ENCODE assay signal across 8 mouse cellular contexts in the genomic region with DNA sequence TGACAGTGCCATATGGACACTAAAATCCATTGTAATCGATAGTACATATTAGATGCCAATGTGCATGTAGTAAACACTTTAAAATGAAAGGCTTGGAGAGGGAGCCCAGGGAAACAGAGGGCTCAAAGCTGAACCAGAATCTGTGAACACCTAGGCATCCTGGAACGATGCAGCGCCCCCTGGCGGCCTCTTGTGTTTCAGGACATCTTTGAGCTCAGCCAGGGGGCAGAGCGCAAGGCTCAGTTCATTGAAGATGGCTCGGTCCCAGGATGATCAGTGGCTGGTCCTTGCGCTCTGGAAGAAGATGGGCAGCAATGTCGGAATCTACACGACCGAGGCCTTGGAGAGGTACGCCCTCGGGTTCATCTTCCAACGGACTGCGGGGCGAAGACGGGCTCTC. TPM values are rescaled to one million over a fixed set of nuclear protein-coding genes. Genes with fewer than 3 reads are reported as not detected.
A peak's percentile ranks its signal among the peaks of the same experiment; 100 is the strongest.
DNase-seq lines count a peak whose midpoint lies in the region; ATAC-seq and TF ChIP-seq lines count a peak whose summit lies in the region.
"Not testable (repeated sequence)": the region's sequence is repeated elsewhere in the genome, so short reads cannot be mapped to it uniquely, and the experiment has no call there.

TSS of gene Hbq1a (plus strand) at position 205 of the 400 bp plus-strand sequence.

- H3K27ac ChIP-seq in hindbrain, postnatal 0 days; lung, postnatal 0 days (ENCODE audit: low read length); olfactory bulb, adult 2 months (ENCODE audit: insufficient read depth, low read depth, low read length): not testable (repeated sequence)

- H3K4me1 ChIP-seq in hindbrain, postnatal 0 days (ENCODE audit: insufficient read depth, low read length); lung, postnatal 0 days (ENCODE audit: insufficient read depth, low read depth, low read length): not testable (repeated sequence)
- peaks cover 15% of the 10 kb centered on the region for H3K4me1 ChIP-seq in olfactory bulb, adult 2 months (ENCODE audit: control insufficient read depth, insufficient read depth, low read length)

- H3K4me2 ChIP-seq in hindbrain, postnatal 0 days (ENCODE audit: low read depth, low read length), result peak within 1 kb of the TSS; percentile 46
- not testable (repeated sequence) for H3K4me2 ChIP-seq in lung, postnatal 0 days (replicated peaks; ENCODE audit: low read depth, low read length)

- DNase-seq in R1 (ENCODE audit: low read depth, low spot score), result peak; percentile 47
- peak; percentile 34 to 42 for DNase-seq in gastrocnemius, adult 8-10 months (ENCODE audit: low spot score in 2 of 2)
- DNase-seq in hindbrain, postnatal 0 days (ENCODE audit: low spot score), result peak; percentile 72
- peak; percentile 38 to 41 for DNase-seq in layer of hippocampus, postnatal 36 days
- DNase-seq in lung, postnatal 0 days (ENCODE audit: low spot score), result peak; percentile 15
- DNase-seq in testis, postnatal 14 days (ENCODE audit: low spot score), result peak; percentile 62

- WGBS in hindbrain, postnatal 0 days, result 5% methylated on average over 16 of the region's 16 CpGs
- WGBS in lung, postnatal 0 days, result 6% methylated on average over 16 of the region's 16 CpGs
- 4% methylated on average over 16 of the region's 16 CpGs for WGBS in olfactory bulb, adult 2 months

- TF ChIP-seq EP300 in lung, postnatal 0 days (IDR thresholded peaks at IDR 0.05), result not testable (repeated sequence)

- not testable (repeated sequence) for H3K9me3 ChIP-seq in hindbrain, postnatal 0 days (ENCODE audit: low read length); lung, postnatal 0 days (ENCODE audit: low read length)

- peak; percentile 90 for TF ChIP-seq CTCF in hindbrain, postnatal 0 days (IDR thresholded peaks at IDR 0.05; ENCODE audit: low read depth)
- TF ChIP-seq CTCF in lung, postnatal 0 days (IDR thresholded peaks at IDR 0.05), result peak; percentile 83
- peak; percentile 66; the same call in 1 of the 2 replicates for TF ChIP-seq CTCF in olfactory bulb, adult 2 months (IDR thresholded peaks at IDR 0.05; ENCODE audit: insufficient read depth, low read depth, low read length)

- H3K27me3 ChIP-seq in hindbrain, postnatal 0 days (ENCODE audit: insufficient read depth, low read length); lung, postnatal 0 days (replicated peaks; ENCODE audit: insufficient read depth, low read length): not testable (repeated sequence)

- ATAC-seq in common myeloid progenitor, adult 5-6 weeks (replicated peaks; ENCODE audit: low read depth, poor library complexity, severe bottlenecking), result peak; percentile 59
- ATAC-seq in hindbrain, postnatal 0 days, result peak; percentile 78
- ATAC-seq in lung, postnatal 0 days, result peak; percentile 28

- not testable (repeated sequence) for TF ChIP-seq POLR2A in olfactory bulb, adult 2 months (IDR thresholded peaks at IDR 0.05; ENCODE audit: insufficient read depth, low read depth, low read length)

- H3K9ac ChIP-seq in hindbrain, postnatal 0 days (replicated peaks; ENCODE audit: low read length); lung, postnatal 0 days (replicated peaks; ENCODE audit: low read depth): not testable (repeated sequence)

- H3K36me3 ChIP-seq in hindbrain, postnatal 0 days (ENCODE audit: insufficient read depth, low read length); lung, postnatal 0 days (ENCODE audit: insufficient read depth, low read length): not testable (repeated sequence)

- H3K4me3 ChIP-seq in hindbrain, postnatal 0 days (ENCODE audit: low read length), result peak within 1 kb of the TSS; percentile 13; the same call in 1 of the 2 replicates
- H3K4me3 ChIP-seq in lung, postnatal 0 days (ENCODE audit: low read depth, low read length), result not testable (repeated sequence)
- H3K4me3 ChIP-seq in olfactory bulb, adult 2 months (ENCODE audit: insufficient read depth, low read depth, low read length), result 0 out of 2 replicates have a peak within 1 kb of the TSS, but pooled peaks have one; percentile 13

RNA-seq across cellular contexts. Expression of gene Hbq1a, which starts in this region (rescaled TPM):
- total RNA-seq in common myeloid progenitor, adult 5-6 weeks (2017), result not detected in 2 replicates
- not detected for total RNA-seq in gastrocnemius, adult 8-10 months (2022)
- total RNA-seq in hindbrain, postnatal 0 days (2014; rRNA removed), result 5.6 TPM in 1 of 2 replicates, not detected in the other
- 2.0 and 2.2 TPM in 2 replicates for polyA plus RNA-seq in hindbrain, postnatal 0 days (2015; fragmentation: Nextera tagmentation; extraction: Ambion mirVana)
- total RNA-seq in layer of hippocampus, postnatal 36 days (2021), result 1 to 10 TPM in 1 of 2 experiments, not detected in 1; 1.4 TPM
- 0.94 and 1.4 TPM in 2 replicates for polyA plus RNA-seq in lung, postnatal 0 days (2015; fragmentation: Nextera tagmentation; extraction: Ambion mirVana)
- polyA plus RNA-seq in olfactory bulb, adult 2 months (2012; ENCODE audit: insufficient read depth, insufficient read length, low replicate concordance, missing spikeins), result not detected in 2 replicates

Comparison
In these comparisons a context has a peak if more than half of its experiments do, and no peak if none do; other contexts are left out.
1. Peak in ATAC-seq in common myeloid progenitor, adult 5-6 weeks; RNA of the gene not detected or under 1 TPM.
2. Peak in DNase-seq in gastrocnemius, adult 8-10 months; RNA of the gene not detected or under 1 TPM.
3. DNase-seq: peak in every context shown above with its lines; median percentile 72 in hindbrain, postnatal 0 days; 62 in testis, postnatal 14 days; 47 in R1; 40 in layer of hippocampus, postnatal 36 days; 38 in gastrocnemius, adult 8-10 months; 15 in lung, postnatal 0 days.
4. ATAC-seq: peak in every context shown above with its lines; median percentile 78 in hindbrain, postnatal 0 days; 59 in common myeloid progenitor, adult 5-6 weeks; 28 in lung, postnatal 0 days.